Mouse (Mus musculus): ENCODE data around the gene Notch2. TPM values are rescaled to one million over a fixed set of nuclear protein-coding genes. Genes with fewer than 3 reads are reported as not detected.

The Notch2 gene
- polyA plus RNA-seq, 1 experiment: 24.9 TPM

GRCm38 (mm10) chr3:97972200-97972599, 41.1 kb upstream of the Notch2 start:
- no peaks in the 10 kb centered on the region for H3K36me3 ChIP-seq (ENCODE audit: control insufficient read depth, insufficient read depth, low read length)
- TF ChIP-seq CTCF (IDR thresholded peaks at IDR 0.05; ENCODE audit: borderline replicate concordance, control insufficient read depth, extremely low read depth, insufficient read depth, low read length, poor library complexity) (no peak), POLR2A (IDR thresholded peaks at IDR 0.05; ENCODE audit: control insufficient read depth, extremely low read depth, insufficient read depth, low read length, poor library complexity) (no peak)
- no peak overlapping the region for H3K4me3 ChIP-seq (ENCODE audit: control insufficient read depth, insufficient read depth, low read length)
- no peaks in the 10 kb centered on the region for H3K27me3 ChIP-seq (ENCODE audit: control insufficient read depth, insufficient read depth, low read length)
- 83% methylated on average over 5 of the region's 5 CpGs for WGBS
- H3K4me1 ChIP-seq (replicated peaks; ENCODE audit: control insufficient read depth, insufficient read depth, low read length): peaks cover 4% of the 10 kb centered on the region
- no peak overlapping the region for H3K27ac ChIP-seq (ENCODE audit: control insufficient read depth, insufficient read depth, low read length)
- DNase-seq: no peak

GRCm38 (mm10) chr3:97972707-97973106, 40.6 kb upstream of the Notch2 start:
- H3K27ac ChIP-seq (ENCODE audit: control insufficient read depth, insufficient read depth, low read length): no peak overlapping the region
- no peak for DNase-seq

GRCm38 (mm10) chr3:97973306-97973705, 40.0 kb upstream of the Notch2 start:
- no peak overlapping the region for H3K4me3 ChIP-seq (ENCODE audit: control insufficient read depth, insufficient read depth, low read length)
- peaks cover 4% of the 10 kb centered on the region for H3K4me1 ChIP-seq (replicated peaks; ENCODE audit: control insufficient read depth, insufficient read depth, low read length)
- TF ChIP-seq POLR2A (IDR thresholded peaks at IDR 0.05; ENCODE audit: control insufficient read depth, extremely low read depth, insufficient read depth, low read length, poor library complexity) (no peak), CTCF (IDR thresholded peaks at IDR 0.05; ENCODE audit: borderline replicate concordance, control insufficient read depth, extremely low read depth, insufficient read depth, low read length, poor library complexity) (no peak)
- H3K27ac ChIP-seq (ENCODE audit: control insufficient read depth, insufficient read depth, low read length): no peak overlapping the region
- no peak for DNase-seq
- WGBS: 89% methylated on average over 2 of the region's 2 CpGs
- H3K36me3 ChIP-seq (ENCODE audit: control insufficient read depth, insufficient read depth, low read length): no peaks in the 10 kb centered on the region
- H3K27me3 ChIP-seq (ENCODE audit: control insufficient read depth, insufficient read depth, low read length): no peaks in the 10 kb centered on the region

More at GRCm38 (mm10) chr3:97972707-97973106, 40.6 kb upstream of the Notch2 start:
- H3K4me3 ChIP-seq (ENCODE audit: control insufficient read depth, insufficient read depth, low read length): no peak overlapping the region
- H3K36me3 ChIP-seq (ENCODE audit: control insufficient read depth, insufficient read depth, low read length): no peaks in the 10 kb centered on the region
- TF ChIP-seq POLR2A (IDR thresholded peaks at IDR 0.05; ENCODE audit: control insufficient read depth, extremely low read depth, insufficient read depth, low read length, poor library complexity) (no peak), CTCF (IDR thresholded peaks at IDR 0.05; ENCODE audit: borderline replicate concordance, control insufficient read depth, extremely low read depth, insufficient read depth, low read length, poor library complexity) (no peak)
- 85% methylated on average over 4 of the region's 4 CpGs for WGBS
- no peaks in the 10 kb centered on the region for H3K27me3 ChIP-seq (ENCODE audit: control insufficient read depth, insufficient read depth, low read length)
- peaks cover 4% of the 10 kb centered on the region for H3K4me1 ChIP-seq (replicated peaks; ENCODE audit: control insufficient read depth, insufficient read depth, low read length)

GRCm38 (mm10) chr3:97974197-97974770, 39.0 kb upstream of the Notch2 start:
- WGBS: 93% methylated on average over 6 of the region's 6 CpGs
- Histone ChIP-seq H3K27me3 (ENCODE audit: control insufficient read depth, insufficient read depth, low read length) (no peaks in the 10 kb centered on the region), H3K4me1 (replicated peaks; ENCODE audit: control insufficient read depth, insufficient read depth, low read length) (peaks cover 4% of the 10 kb centered on the region), H3K4me3 (ENCODE audit: control insufficient read depth, insufficient read depth, low read length) (no peak overlapping the region), H3K27ac (ENCODE audit: control insufficient read depth, insufficient read depth, low read length) (no peak overlapping the region), H3K36me3 (ENCODE audit: control insufficient read depth, insufficient read depth, low read length) (no peaks in the 10 kb centered on the region)
- TF ChIP-seq POLR2A (IDR thresholded peaks at IDR 0.05; ENCODE audit: control insufficient read depth, extremely low read depth, insufficient read depth, low read length, poor library complexity): no peak
- no peak for TF ChIP-seq CTCF (IDR thresholded peaks at IDR 0.05; ENCODE audit: borderline replicate concordance, control insufficient read depth, extremely low read depth, insufficient read depth, low read length, poor library complexity)
- no peak for DNase-seq

- no peak overlapping the region for H3K4me3 ChIP-seq (ENCODE audit: control insufficient read depth, insufficient read depth, low read length)
- DNase-seq: no peak
- TF ChIP-seq CTCF (IDR thresholded peaks at IDR 0.05; ENCODE audit: borderline replicate concordance, control insufficient read depth, extremely low read depth, insufficient read depth, low read length, poor library complexity) (no peak), POLR2A (IDR thresholded peaks at IDR 0.05; ENCODE audit: control insufficient read depth, extremely low read depth, insufficient read depth, low read length, poor library complexity) (no peak)
- WGBS: 88% methylated on average over 6 of the region's 6 CpGs
- H3K27ac ChIP-seq (ENCODE audit: control insufficient read depth, insufficient read depth, low read length): no peak overlapping the region
- H3K27me3 ChIP-seq (ENCODE audit: control insufficient read depth, insufficient read depth, low read length): no peaks in the 10 kb centered on the region
- no peaks in the 10 kb centered on the region; the same call in 1 of the 2 replicates for H3K4me1 ChIP-seq (replicated peaks; ENCODE audit: control insufficient read depth, insufficient read depth, low read length)
- H3K36me3 ChIP-seq (ENCODE audit: control insufficient read depth, insufficient read depth, low read length): no peaks in the 10 kb centered on the region
Measured at GRCm38 (mm10) chr3:97976706-97977105, 36.6 kb upstream of the Notch2 start.

GRCm38 (mm10) chr3:97978710-97979109, 34.6 kb upstream of the Notch2 start:
- WGBS: 56% methylated on average over 2 of the region's 2 CpGs
- no peak for DNase-seq
- Histone ChIP-seq H3K27ac (ENCODE audit: control insufficient read depth, insufficient read depth, low read length) (no peak overlapping the region), H3K4me3 (ENCODE audit: control insufficient read depth, insufficient read depth, low read length) (no peak overlapping the region), H3K36me3 (ENCODE audit: control insufficient read depth, insufficient read depth, low read length) (no peaks in the 10 kb centered on the region), H3K27me3 (ENCODE audit: control insufficient read depth, insufficient read depth, low read length) (no peaks in the 10 kb centered on the region), H3K4me1 (replicated peaks; ENCODE audit: control insufficient read depth, insufficient read depth, low read length) (no peaks in the 10 kb centered on the region)
- TF ChIP-seq CTCF (IDR thresholded peaks at IDR 0.05; ENCODE audit: borderline replicate concordance, control insufficient read depth, extremely low read depth, insufficient read depth, low read length, poor library complexity): no peak
- TF ChIP-seq POLR2A (IDR thresholded peaks at IDR 0.05; ENCODE audit: control insufficient read depth, extremely low read depth, insufficient read depth, low read length, poor library complexity): no peak

Measured in thymus, adult 2 months (tissue).